Mouse (Mus musculus) skeletal muscle tissue, postnatal 0 days (tissue): ENCODE data around the gene Vmn1r116. TPM values are rescaled to one million over a fixed set of nuclear protein-coding genes. Genes with fewer than 3 reads are reported as not detected.

Source experiments
- polyA plus RNA-seq: library from polyadenylated mRNA; unstranded; fragments of >200 nt; fragmentation: Nextera tagmentation; extraction: Ambion mirVana; gene quantifications from 2 replicates; pipeline ENCODE4 v1.2.1, GENCODE M21; 2015

Vmn1r116 gene
- not detected in 2 replicates for polyA plus RNA-seq

GRCm38 (mm10) chr7:20871956-20872355, at the start of gene Vmn1r116:
Vmn1r116 (plus strand) TSS chr7:20872256.

GRCm38 (mm10) chr7:20844885-20845284, 27.2 kb upstream of the Vmn1r116 start, which contains the start of gene Vmn1r115:
Vmn1r115 (minus strand) TSS chr7:20844985.

GRCm38 (mm10) chr7:20884021-20884420, 12.0 kb downstream of the Vmn1r116 start, which contains the start of gene Vmn1r117:
Vmn1r117 (minus strand) TSS chr7:20884121.

GRCm38 (mm10) chr7:20912247-20912646, 40.2 kb downstream of the Vmn1r116 start, which contains the start of gene Vmn1r118:
Vmn1r118 (minus strand) TSS chr7:20912347.

Other genes starting within 250 kb of the Vmn1r116 start
- gene Vmn1r107, start 203.3 kb upstream of the Vmn1r116 start, polyA plus RNA-seq = not detected in 2 replicates
- gene Vmn1r111, start 169.0 kb upstream of the Vmn1r116 start, polyA plus RNA-seq = not detected in 2 replicates
- gene Gm10668, start 141.6 kb upstream of the Vmn1r116 start, polyA plus RNA-seq = not detected in 2 replicates
- gene Vmn1r112, start 101.1 kb upstream of the Vmn1r116 start, polyA plus RNA-seq = not detected in 2 replicates
- gene Vmn1r113, start 85.0 kb upstream of the Vmn1r116 start, polyA plus RNA-seq = not detected in 2 replicates
- not detected in 2 replicates for gene Vmn1r114, start 60.1 kb upstream of the Vmn1r116 start, polyA plus RNA-seq
- gene Vmn1r115, start 27.3 kb upstream of the Vmn1r116 start, polyA plus RNA-seq = not detected in 2 replicates
- gene Vmn1r117, start 11.9 kb downstream of the Vmn1r116 start, polyA plus RNA-seq = not detected in 2 replicates
- not detected in 2 replicates for gene Vmn1r118, start 40.1 kb downstream of the Vmn1r116 start, polyA plus RNA-seq
- gene Vmn1r119, start 140.2 kb downstream of the Vmn1r116 start, polyA plus RNA-seq = not detected in 2 replicates
- gene Vmn1r120, start 181.5 kb downstream of the Vmn1r116 start, polyA plus RNA-seq = not detected in 2 replicates
- gene Vmn1r121, start 226.3 kb downstream of the Vmn1r116 start, polyA plus RNA-seq = not detected in 2 replicates